Comparison of ENCODE assay signal across 11 mouse cellular contexts in genomic region chr10:70739348-70739966, GRCm38 (mm10).
"Had no signal": no experiment of that assay in that cellular context is flagged by ENCODE, and none has a peak within 500 bp of the region (broad histone marks: within the 10 kb centered on the region; RNA-seq: fewer than 3 reads in every experiment).

No protein-coding gene starts in this region.

- H3K4me1 ChIP-seq: limb, embryonic 12.5 days; liver, embryonic 13.5 days; lung, embryonic 15.5 days; midbrain, embryonic 12.5 days; stomach, embryonic 15.5 days had no signal

- H3K9me3 ChIP-seq: limb, embryonic 12.5 days; lung, embryonic 15.5 days; midbrain, embryonic 12.5 days; stomach, embryonic 15.5 days had no signal

- H3K9ac ChIP-seq: limb, embryonic 12.5 days; liver, embryonic 13.5 days; liver, postnatal 0 days; lung, embryonic 15.5 days; midbrain, embryonic 12.5 days; stomach, embryonic 15.5 days had no signal

- H3K36me3 ChIP-seq: limb, embryonic 12.5 days; liver, embryonic 13.5 days; lung, embryonic 15.5 days; midbrain, embryonic 12.5 days; stomach, embryonic 15.5 days had no signal

- H3K27me3 ChIP-seq: limb, embryonic 12.5 days; liver, embryonic 13.5 days; lung, embryonic 15.5 days; midbrain, embryonic 12.5 days; stomach, embryonic 15.5 days had no signal

- H3K27ac ChIP-seq: limb, embryonic 12.5 days; liver, embryonic 13.5 days; lung, embryonic 15.5 days; midbrain, embryonic 12.5 days; stomach, embryonic 15.5 days had no signal

- ATAC-seq: liver, postnatal 0 days; midbrain, embryonic 16.5 days had no signal

- H3K4me2 ChIP-seq: limb, embryonic 12.5 days; liver, embryonic 13.5 days; lung, embryonic 15.5 days; midbrain, embryonic 12.5 days; stomach, embryonic 15.5 days had no signal

- H3K4me3 ChIP-seq: limb, embryonic 12.5 days; liver, embryonic 13.5 days; lung, embryonic 15.5 days; midbrain, embryonic 12.5 days; stomach, embryonic 15.5 days had no signal

- DNase-seq: kidney, postnatal 10 days; kidney, postnatal 4 days; liver; liver, embryonic 13.5 days; liver, postnatal 0 days; thymus, postnatal 4 days had no signal
